14 mouse cellular contexts compared by ENCODE assay signal in genomic region chr4:125194298-125194697, GRCm38 (mm10).
DNase-seq lines count a peak whose midpoint lies in the region; ATAC-seq and TF ChIP-seq lines count a peak whose summit lies in the region.
"Had no signal": no experiment of that assay in that cellular context is flagged by ENCODE, and none has a peak within 500 bp of the region (broad histone marks: within the 10 kb centered on the region; RNA-seq: fewer than 3 reads in every experiment).

No protein-coding gene starts in this region.

- peak overlapping the region; percentile 19 for H3K9ac ChIP-seq in neural tube, embryonic 11.5 days (ENCODE audit: low read length)
- no peak overlapping the region for H3K9ac ChIP-seq in forebrain, embryonic 11.5 days (ENCODE audit: low read length)
- H3K9ac ChIP-seq in hindbrain, embryonic 15.5 days, result no peak overlapping the region
- no peak overlapping the region for H3K9ac ChIP-seq in neural tube, embryonic 15.5 days (replicated peaks)
- H3K9ac ChIP-seq: intestine, embryonic 15.5 days had no signal

- H3K4me1 ChIP-seq in neural tube, embryonic 11.5 days (ENCODE audit: control insufficient read depth, insufficient read depth, low read length), result peaks cover 13% of the 10 kb centered on the region
- H3K4me1 ChIP-seq in forebrain, embryonic 11.5 days (replicated peaks; ENCODE audit: control insufficient read depth, insufficient read depth, low read length), result peaks cover 7% of the 10 kb centered on the region
- H3K4me1 ChIP-seq in hindbrain, embryonic 15.5 days (replicated peaks), result peaks cover 28% of the 10 kb centered on the region
- H3K4me1 ChIP-seq in neural tube, embryonic 15.5 days, result peaks cover 34% of the 10 kb centered on the region
- H3K4me1 ChIP-seq in kidney, adult 2 months (ENCODE audit: control insufficient read depth, insufficient read depth, low read length), result no peaks in the 10 kb centered on the region
- H3K4me1 ChIP-seq: intestine, embryonic 15.5 days had no signal

- H3K27me3 ChIP-seq in neural tube, embryonic 11.5 days (ENCODE audit: control insufficient read depth, insufficient read depth, low read length), result no peaks in the 10 kb centered on the region; the same call in 1 of the 2 replicates
- H3K27me3 ChIP-seq in forebrain, embryonic 11.5 days (ENCODE audit: control insufficient read depth, insufficient read depth, low read length), result peaks cover 12% of the 10 kb centered on the region; the same call in 1 of the 2 replicates
- no peaks in the 10 kb centered on the region for H3K27me3 ChIP-seq in hindbrain, embryonic 15.5 days
- H3K27me3 ChIP-seq in neural tube, embryonic 15.5 days (replicated peaks), result peaks cover 6% of the 10 kb centered on the region; the same call in 1 of the 2 replicates
- H3K27me3 ChIP-seq in kidney, adult 2 months (replicated peaks; ENCODE audit: control insufficient read depth, insufficient read depth, low read length), result no peaks in the 10 kb centered on the region

- H3K4me2 ChIP-seq in neural tube, embryonic 11.5 days (ENCODE audit: low read depth), result peak overlapping the region; percentile 6
- peak overlapping the region; percentile 2; the same call in 1 of the 2 replicates for H3K4me2 ChIP-seq in forebrain, embryonic 11.5 days (ENCODE audit: low read depth, low read length, severe bottlenecking)
- peak overlapping the region; percentile 12; the same call in 1 of the 2 replicates for H3K4me2 ChIP-seq in hindbrain, embryonic 15.5 days
- H3K4me2 ChIP-seq in neural tube, embryonic 15.5 days, result peak overlapping the region; percentile 42
- H3K4me2 ChIP-seq: intestine, embryonic 15.5 days had no signal

- WGBS in neural tube, embryonic 11.5 days, result 66% methylated on average over 12 of the region's 12 CpGs
- 67% methylated on average over 12 of the region's 12 CpGs for WGBS in forebrain, embryonic 11.5 days
- 54% methylated on average over 12 of the region's 12 CpGs for WGBS in hindbrain, embryonic 15.5 days
- WGBS in neural tube, embryonic 15.5 days, result 28% methylated on average over 12 of the region's 12 CpGs
- 58% methylated on average over 12 of the region's 12 CpGs for WGBS in kidney, adult 2 months

- TF ChIP-seq POLR2A in kidney, adult 2 months (IDR thresholded peaks at IDR 0.05; ENCODE audit: low read depth, low read length), result no peak

- ATAC-seq in neural tube, embryonic 11.5 days (ENCODE audit: insufficient read depth, low FRiP score, low TSS enrichment), result no peak
- peak; percentile 50; the same call in 1 of the 2 replicates for ATAC-seq in forebrain, embryonic 11.5 days (replicated peaks; ENCODE audit: low FRiP score)
- peak; percentile 57; the same call in 1 of the 2 replicates for ATAC-seq in hindbrain, embryonic 15.5 days (ENCODE audit: low FRiP score, low read depth)
- no peak for ATAC-seq in neural tube, embryonic 15.5 days (ENCODE audit: low FRiP score)
- ATAC-seq: intestine, embryonic 15.5 days; lung, postnatal 0 days had no signal

- no peaks in the 10 kb centered on the region for H3K9me3 ChIP-seq in neural tube, embryonic 11.5 days (ENCODE audit: control insufficient read depth, low read length)
- no peaks in the 10 kb centered on the region for H3K9me3 ChIP-seq in forebrain, embryonic 11.5 days (ENCODE audit: control insufficient read depth, low read length)
- no peaks in the 10 kb centered on the region for H3K9me3 ChIP-seq in hindbrain, embryonic 15.5 days
- H3K9me3 ChIP-seq in neural tube, embryonic 15.5 days (replicated peaks), result no peaks in the 10 kb centered on the region
- H3K9me3 ChIP-seq: intestine, embryonic 15.5 days had no signal

- H3K27ac ChIP-seq in neural tube, embryonic 11.5 days (ENCODE audit: low read depth, low read length), result no peak overlapping the region
- peak overlapping the region; percentile 72; the same call in 1 of the 2 replicates for H3K27ac ChIP-seq in forebrain, embryonic 11.5 days (ENCODE audit: low read depth, low read length)
- no peak overlapping the region for H3K27ac ChIP-seq in hindbrain, embryonic 15.5 days (replicated peaks)
- 0 out of 2 replicates have a peak overlapping the region, but pooled peaks have one; percentile 39 for H3K27ac ChIP-seq in neural tube, embryonic 15.5 days (replicated peaks)
- no peak overlapping the region for H3K27ac ChIP-seq in kidney, adult 2 months (ENCODE audit: insufficient read depth, low read depth, low read length)
- H3K27ac ChIP-seq: intestine, embryonic 15.5 days had no signal

- no peak for DNase-seq in neural tube, embryonic 11.5 days (ENCODE audit: low spot score)
- no peak for DNase-seq in neural tube, embryonic 10.5 days (ENCODE audit: extremely low spot score, low spot score)
- DNase-seq in forebrain, embryonic 11.5 days (ENCODE audit: low spot score), result no peak
- no peak for DNase-seq in thymus, postnatal 36 days
- DNase-seq in kidney, adult 2 months, result no peak
- no peak for DNase-seq in kidney, postnatal 4 days
- DNase-seq: adrenal gland, postnatal 25 days; cerebellum, adult 11 months; kidney, postnatal 14 days; thymus, adult 2 months had no signal

- TF ChIP-seq CTCF in kidney, adult 2 months (conservative IDR thresholded peaks at IDR 0.05; ENCODE audit: insufficient read depth, insufficient read length, low read depth, low read length), result no peak

- H3K4me3 ChIP-seq in neural tube, embryonic 11.5 days (ENCODE audit: low read depth, low read length), result no peak overlapping the region
- no peak overlapping the region for H3K4me3 ChIP-seq in forebrain, embryonic 11.5 days (ENCODE audit: low read depth, low read length)
- H3K4me3 ChIP-seq in hindbrain, embryonic 15.5 days, result no peak overlapping the region
- H3K4me3 ChIP-seq in neural tube, embryonic 15.5 days (replicated peaks), result no peak overlapping the region
- H3K4me3 ChIP-seq in kidney, adult 2 months (ENCODE audit: insufficient read depth, low read depth, low read length), result no peak overlapping the region
- H3K4me3 ChIP-seq: intestine, embryonic 15.5 days had no signal

- H3K36me3 ChIP-seq in neural tube, embryonic 11.5 days (ENCODE audit: control insufficient read depth, insufficient read depth, low read length), result no peaks in the 10 kb centered on the region
- H3K36me3 ChIP-seq in forebrain, embryonic 11.5 days (ENCODE audit: control insufficient read depth, insufficient read depth, low read length), result no peaks in the 10 kb centered on the region
- H3K36me3 ChIP-seq in hindbrain, embryonic 15.5 days, result no peaks in the 10 kb centered on the region
- H3K36me3 ChIP-seq in neural tube, embryonic 15.5 days, result no peaks in the 10 kb centered on the region
- H3K36me3 ChIP-seq in kidney, adult 2 months (ENCODE audit: control insufficient read depth, insufficient read depth, low read length), result no peaks in the 10 kb centered on the region
- H3K36me3 ChIP-seq: intestine, embryonic 15.5 days had no signal

Comparison
In these comparisons a context has a peak if more than half of its experiments do, and no peak if none do; other contexts are left out.
1. H3K27ac ChIP-seq: peak in forebrain, embryonic 11.5 days (single experiment) and neural tube, embryonic 15.5 days (single experiment); none in neural tube, embryonic 11.5 days (single experiment), hindbrain, embryonic 15.5 days (single experiment) and kidney, adult 2 months (single experiment).
2. ATAC-seq: peak in forebrain, embryonic 11.5 days (single experiment) and hindbrain, embryonic 15.5 days (single experiment); none in neural tube, embryonic 11.5 days (single experiment) and neural tube, embryonic 15.5 days (single experiment).
3. Peak in every context shown above with its lines, with median percentiles within 50 percentile points of each other: H3K4me2 ChIP-seq.